Mouse (Mus musculus) Patski (cell line): ENCODE measurements around the gene Myt1. TPM values are rescaled to one million over a fixed set of nuclear protein-coding genes. Genes with fewer than 3 reads are reported as not detected.

Experiments used
- ATAC-seq: fragments of 100-300 bp; one replicate; pipeline ENCODE4 v1.8.0; 2021
- CTCF ChIA-PET: fragments of 350-600 bp; sonication (Branson Sonifier 250); formaldehyde crosslinking; loops from one replicate; lab custom pipeline; 2022; ENCODE audit warnings: inconsistent platforms; lab: Charles Lee
- POLR2A ChIA-PET: fragments of 350-600 bp; sonication (Branson Sonifier 250); formaldehyde crosslinking; loops from one replicate; lab custom pipeline; 2022; ENCODE audit warnings: antibody characterized with exemption, inconsistent platforms; lab: Charles Lee
- DNase-seq: peaks from one replicate; pipeline ENCODE4 v3.0.0-alpha.2; 2011; ENCODE audit warnings: low read depth, low spot score
- H3K27me3 ChIP-seq: fragments of 371-371 bp; one replicate; pipeline ENCODE4 v1.5.1; 2021
- CTCF ChIP-seq: fragments of 100-300 bp; IDR thresholded peaks from one replicate; pipeline ENCODE4 v1.5.1; 2021
- in situ Hi-C: fragments of 300-500 bp; cut with MboI; formaldehyde crosslinking; loops from 3 replicates; pipeline ENCODE4 v1.11.1; 2018; ENCODE audit warnings: low pct_unique_long_range_greater_than_20kb, mixed read lengths
- polyA plus RNA-seq: library from polyadenylated mRNA; unstranded; gene quantifications from one replicate; pipeline ENCODE4 v1.2.3, GENCODE M21; 2021

Myt1 gene
- polyA plus RNA-seq, 1 experiment from 2014 or later = not detected

DNA sequence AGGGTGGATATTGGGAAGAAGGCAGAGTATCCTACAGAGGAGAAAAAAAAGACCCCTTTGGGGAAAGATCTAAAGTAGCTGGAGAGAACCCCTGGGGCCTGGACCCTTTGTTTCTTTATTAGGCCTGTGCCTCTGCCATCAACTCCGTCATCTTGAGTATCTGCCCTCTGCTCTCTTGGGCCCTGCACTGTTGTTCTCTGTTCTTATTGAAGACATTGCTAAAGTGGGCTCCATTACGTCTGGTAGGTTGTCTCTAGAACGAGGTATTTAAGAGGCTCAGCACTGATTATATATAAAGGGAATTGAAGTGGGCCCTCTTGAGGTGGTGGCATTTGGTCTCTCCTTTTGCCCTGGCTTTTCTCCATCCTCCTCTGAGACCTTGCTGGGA lies 75.2 kb downstream of the Myt1 start:
- CTCF ChIA-PET = no interaction called here
- POLR2A ChIA-PET = no interaction called here
- ATAC-seq (no peak), DNase-seq (no peak)
- H3K27me3 ChIP-seq = no peaks in the 10 kb centered on the region
- in situ Hi-C loops = no loop called here
- TF ChIP-seq CTCF = no peak

DNA sequence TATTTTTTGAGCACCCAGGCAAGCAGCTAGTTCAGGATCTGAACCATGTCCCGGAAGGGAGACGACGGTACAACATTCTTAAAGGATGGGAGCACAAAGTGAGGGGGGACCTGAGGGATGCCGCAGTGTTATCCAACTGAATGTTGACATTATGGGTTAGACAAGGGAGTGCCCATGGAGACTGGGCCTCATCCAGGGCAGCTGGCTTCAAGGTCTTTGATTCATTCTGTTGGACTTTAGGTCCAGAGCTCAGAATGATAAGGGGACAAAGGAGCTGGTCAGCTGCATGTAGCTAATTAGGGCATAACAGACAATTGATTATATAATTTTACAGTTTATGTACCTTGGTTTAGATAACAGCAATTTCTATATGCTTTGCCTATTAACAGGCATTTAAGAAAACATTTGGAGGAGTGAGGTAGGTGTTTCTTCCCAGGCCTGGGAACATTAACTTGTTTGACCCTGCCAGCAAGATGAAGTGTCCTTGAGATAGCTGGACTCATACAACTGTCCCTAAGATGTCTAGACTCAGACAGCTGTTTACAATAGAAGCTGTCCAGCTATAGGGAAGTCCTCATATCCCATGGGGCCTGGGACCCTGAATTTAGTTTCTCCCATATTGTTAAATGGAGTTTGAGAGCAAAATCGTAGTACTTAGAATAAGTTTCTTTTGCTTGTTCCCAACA lies 82.7 kb downstream of the Myt1 start:
- ATAC-seq = no peak
- in situ Hi-C loops = no loop called here
- no peaks in the 10 kb centered on the region for H3K27me3 ChIP-seq
- ChIA-PET CTCF (interaction anchor here (1.0 to 1.2 kb wide), 2 partner anchors 9 to 10 kb away, joined by 3 to 4 read pairs; no protein-coding TSS in a partner anchor), POLR2A (no interaction called here)
- no peak for TF ChIP-seq CTCF
- no peak for DNase-seq

DNA sequence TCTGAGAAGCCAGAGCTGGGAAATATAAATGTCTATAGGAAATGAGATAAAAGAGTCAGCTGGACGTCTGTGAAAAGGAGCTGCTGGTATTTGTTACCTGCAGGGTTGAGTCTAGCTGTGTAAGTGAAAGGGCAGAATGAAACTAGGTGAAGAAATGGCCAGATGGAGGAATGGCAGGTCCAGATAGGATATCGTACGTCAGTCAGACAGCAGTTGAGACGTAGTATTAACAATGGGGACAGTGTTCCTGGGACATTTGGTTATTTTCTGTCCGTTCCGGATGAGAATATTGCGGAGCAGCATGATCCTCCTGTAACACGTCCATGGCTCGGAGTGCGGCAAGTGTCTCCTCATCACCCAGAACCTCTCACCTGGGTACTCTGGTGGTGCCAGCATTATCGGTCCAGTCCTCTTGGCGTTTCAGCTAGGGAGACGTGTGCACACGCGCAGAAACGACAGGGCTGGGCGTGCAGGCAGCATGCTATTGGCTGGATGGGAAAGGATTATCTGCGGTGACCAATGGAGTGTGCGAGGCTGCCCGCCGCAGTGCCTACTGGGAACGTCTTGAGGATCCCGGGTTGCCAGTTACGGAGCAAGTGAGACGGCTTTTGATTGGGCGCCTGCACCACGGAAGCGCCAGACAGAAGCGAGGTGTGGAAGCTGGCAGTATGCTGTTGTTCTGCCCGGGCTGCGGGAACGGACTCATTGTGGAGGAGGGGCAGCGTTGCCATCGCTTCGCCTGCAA lies 100.8 kb downstream of the Myt1 start, which contains the start of gene Polr3k:
Gene Polr3k (plus strand): TSS at position 547 of the 745 bp plus-strand sequence.
- CTCF ChIA-PET = interaction anchor here (0.8 to 1.0 kb wide), 2 partner anchors 12 to 183 kb away, joined by 3 read pairs; no protein-coding TSS in a partner anchor
- POLR2A ChIA-PET = interaction anchor here (0.6 kb wide), 2 partner anchors 12 to 960 kb away, joined by 4 to 7 read pairs; no protein-coding TSS in a partner anchor
- in situ Hi-C loops = loop anchor here (10.0 kb wide), 1 partner anchor 89 kb away; no protein-coding TSS in a partner anchor

DNA sequence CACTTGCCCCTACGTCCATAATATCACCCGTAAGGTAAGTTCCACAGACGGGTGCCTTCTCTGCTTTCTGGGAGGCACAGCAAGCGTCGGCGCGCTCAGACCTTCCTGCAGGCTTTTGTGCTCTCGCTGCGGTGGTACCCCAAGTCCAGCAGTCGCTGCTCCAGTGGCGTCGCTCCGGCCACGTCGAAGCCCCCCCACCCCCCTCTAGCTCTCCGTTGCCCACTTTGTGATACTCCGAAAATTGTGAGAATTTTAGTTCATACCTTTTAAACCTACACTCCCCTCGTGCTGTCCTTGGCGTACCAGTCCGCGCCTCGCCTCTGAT lies 101.4 kb downstream of the Myt1 start:
- DNase-seq = no peak
- H3K27me3 ChIP-seq = no peaks in the 10 kb centered on the region
- POLR2A ChIA-PET = interaction anchor here (0.6 kb wide), 1 partner anchor 12 kb away, joined by 4 read pairs; no protein-coding TSS in a partner anchor
- in situ Hi-C loops = loop anchor here (10.0 kb wide), 1 partner anchor 90 kb away; no protein-coding TSS in a partner anchor
- peak; percentile 26 for ATAC-seq
- TF ChIP-seq CTCF = no peak
- CTCF ChIA-PET = interaction anchor here (0.8 kb wide), 1 partner anchor 183 kb away, joined by 3 read pairs; no protein-coding TSS in a partner anchor

More for the DNA sequence above, 100.8 kb downstream of the Myt1 start, which contains the start of gene Polr3k:
- H3K27me3 ChIP-seq = no peaks in the 10 kb centered on the region
- no peak for TF ChIP-seq CTCF
- peak; percentile 100 for ATAC-seq
- peak; percentile 79 for DNase-seq

DNA sequence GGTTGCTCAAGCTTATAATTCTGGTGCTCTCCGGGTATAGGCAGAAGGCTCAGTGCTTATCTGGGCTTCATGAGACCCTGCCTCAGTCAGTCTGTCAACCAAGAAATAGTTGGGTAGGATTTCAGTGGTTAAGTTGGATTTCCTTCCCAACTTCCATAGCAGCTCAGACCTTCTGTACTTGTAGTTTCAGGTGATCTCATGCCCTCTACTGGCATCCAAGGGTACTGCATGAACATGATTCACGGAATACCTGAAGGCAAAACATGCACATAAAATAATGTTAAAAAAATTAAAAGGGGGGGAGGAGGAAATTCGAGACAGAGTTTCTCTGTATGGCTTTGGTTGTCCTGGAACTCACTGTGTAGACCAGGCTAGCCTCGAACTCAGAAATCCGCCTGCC lies 103.8 kb downstream of the Myt1 start:
- peak; percentile 22 for DNase-seq
- no peaks in the 10 kb centered on the region for H3K27me3 ChIP-seq
- in situ Hi-C loops = loop anchor here (5.0 to 10.0 kb wide), 2 partner anchors 92 to 145 kb away; no protein-coding TSS in a partner anchor
- ChIA-PET POLR2A (no interaction called here), CTCF (interaction anchor here (0.8 to 2.1 kb wide), 14 partner anchors 15 to 188 kb away, joined by 3 to 11 read pairs (median 4); no protein-coding TSS in a partner anchor)
- TF ChIP-seq CTCF = peak; percentile 82
- ATAC-seq = no peak

DNA sequence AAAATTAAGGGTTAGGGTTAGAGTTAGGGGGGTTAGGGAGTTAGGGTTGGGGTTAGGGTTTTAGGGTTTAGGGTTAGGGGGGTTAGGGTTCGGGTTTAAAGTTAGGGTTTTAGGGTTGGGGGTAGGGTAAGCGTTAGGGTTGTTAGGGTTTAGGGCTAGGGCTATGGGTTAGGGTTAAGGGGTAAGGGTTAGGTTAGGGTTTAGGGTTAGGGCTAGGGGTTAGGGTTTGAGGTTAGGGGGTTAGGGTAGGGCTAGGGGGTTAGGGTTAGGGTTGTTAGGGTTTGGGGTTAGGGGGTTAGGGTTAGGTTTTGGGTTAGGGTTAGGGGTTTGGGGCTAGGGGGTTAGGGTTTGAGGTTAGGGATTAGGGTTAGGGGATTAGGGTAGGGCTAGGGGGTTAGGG lies 107.9 kb downstream of the Myt1 start:
- no peaks in the 10 kb centered on the region for H3K27me3 ChIP-seq
- no peak for TF ChIP-seq CTCF
- ATAC-seq (no peak), DNase-seq (no peak)
- POLR2A ChIA-PET = no interaction called here
- CTCF ChIA-PET = no interaction called here
- in situ Hi-C loops = no loop called here

Other genes with a start within 250 kb of the Myt1 start
- 110 TPM for gene Dnajc5, start 242.8 kb upstream of the Myt1 start, polyA plus RNA-seq
- gene Uckl1, start 178.4 kb upstream of the Myt1 start, polyA plus RNA-seq = 116 TPM
- 77.4 TPM for gene Prpf6, start 171.5 kb upstream of the Myt1 start, polyA plus RNA-seq
- gene Zfp512b, start 170.5 kb upstream of the Myt1 start, polyA plus RNA-seq = 63.1 TPM
- 22.4 TPM for gene Samd10, start 164.1 kb upstream of the Myt1 start, polyA plus RNA-seq
- gene Gm29797, start 106.3 kb upstream of the Myt1 start, polyA plus RNA-seq = 0.15 TPM
- gene Sox18, start 91.7 kb upstream of the Myt1 start, polyA plus RNA-seq = 0.04 TPM
- gene Tcea2, start 83.0 kb upstream of the Myt1 start, polyA plus RNA-seq = 22.9 TPM
- 42.4 TPM for gene Rgs19, start 69.4 kb upstream of the Myt1 start, polyA plus RNA-seq
- not detected for gene Lkaaear1, start 64.9 kb upstream of the Myt1 start, polyA plus RNA-seq
- gene Oprl1, start 48.3 kb upstream of the Myt1 start, polyA plus RNA-seq = not detected
- 63.3 TPM for gene Pcmtd2, start 74.5 kb downstream of the Myt1 start, polyA plus RNA-seq
- 24.3 TPM for gene Polr3k, start 101.0 kb downstream of the Myt1 start, polyA plus RNA-seq
- gene Gm14496, start 227.8 kb downstream of the Myt1 start, polyA plus RNA-seq = not detected